Mouse (Mus musculus) MEL (cell line): ENCODE data around the gene Ociad1. TPM values are rescaled to one million over a fixed set of nuclear protein-coding genes. Genes with fewer than 3 reads are reported as not detected.

Source experiments
- DNase-seq: peaks from one replicate; pipeline ENCODE4 v3.0.0; 2011; ENCODE audit warnings: low read depth, low spot score
- H3K27ac ChIP-seq: 2 replicates; pipeline ENCODE4 v1.5.1; 2012; ENCODE audit warnings: low read depth, mild to moderate bottlenecking, control low read depth, low read length, moderate library complexity; ENCODE audit not compliant: control insufficient read depth
- H3K27me3 ChIP-seq, 2 experiments: fragments of 150-350 bp in 1 of 2; sonication (generic) in 1 of 2; 2 replicates each; pipeline ENCODE4 v1.6.1; 2012; ENCODE audit warnings: low read length in 2 of 2, mild to moderate bottlenecking in 2 of 2, improper control_type of control experiment in 1 of 2, moderate library complexity in 1 of 2; ENCODE audit not compliant: insufficient read depth in 2 of 2, control insufficient read depth in 1 of 2
- H3K36me3 ChIP-seq, 2 experiments: 2 replicates each; pipeline ENCODE4 v1.6.1; 2012 to 2014; ENCODE audit warnings: low read length in 2 of 2, improper control_type of control experiment in 1 of 2, inconsistent platforms in 1 of 2, mild to moderate bottlenecking in 1 of 2; ENCODE audit not compliant: insufficient read depth in 2 of 2, control insufficient read depth in 1 of 2
- H3K4me1 ChIP-seq, 2 experiments: fragments of 150-350 bp in 1 of 2; sonication (generic) in 1 of 2; 2 replicates each; pipeline ENCODE4 v1.6.1; 2012; ENCODE audit warnings: low read length in 2 of 2, improper control_type of control experiment in 1 of 2, mild to moderate bottlenecking in 1 of 2; ENCODE audit not compliant: insufficient read depth in 2 of 2, control insufficient read depth in 1 of 2
- H3K4me3 ChIP-seq, 2 experiments: fragments of 150-350 bp in 1 of 2; sonication (generic) in 1 of 2; 2 replicates each; pipeline ENCODE4 v1.5.1; 2012; ENCODE audit warnings: low read depth in 2 of 2, low read length in 2 of 2, mild to moderate bottlenecking in 2 of 2, moderate library complexity in 2 of 2, control low read depth in 1 of 2, improper control_type of control experiment in 1 of 2; ENCODE audit not compliant: control insufficient read depth in 1 of 2, insufficient read depth in 1 of 2
- H3K79me2 ChIP-seq: 2 replicates; pipeline ENCODE4 v1.6.1; 2012; ENCODE audit warnings: mild to moderate bottlenecking, low read length, moderate library complexity; ENCODE audit not compliant: control insufficient read depth, poor library complexity, insufficient read depth
- H3K9ac ChIP-seq: 2 replicates; pipeline ENCODE4 v1.6.1; 2012; ENCODE audit warnings: low read depth, mild to moderate bottlenecking, control low read depth, low read length, moderate library complexity; ENCODE audit not compliant: control insufficient read depth, poor library complexity, severe bottlenecking
- H3K9me3 ChIP-seq: fragments of 150-350 bp; sonication (generic); replicated peaks from 2 replicates; pipeline ENCODE4 v1.6.1; 2012; ENCODE audit warnings: mild to moderate bottlenecking, low read length, improper control_type of control experiment, moderate library complexity; ENCODE audit not compliant: insufficient read depth
- BHLHE40 ChIP-seq: IDR thresholded peaks from 2 replicates; pipeline ENCODE4 v1.6.1; 2012; ENCODE audit warnings: low read depth, mild to moderate bottlenecking, inconsistent platforms, low read length, improper control_type of control experiment, borderline replicate concordance
- CHD1 ChIP-seq: IDR thresholded peaks from 2 replicates; pipeline ENCODE4 v1.6.1; 2012; ENCODE audit warnings: low read depth, mild to moderate bottlenecking, inconsistent platforms, low read length, improper control_type of control experiment
- CHD2 ChIP-seq: IDR thresholded peaks from 2 replicates; pipeline ENCODE4 v1.6.1; 2011; ENCODE audit warnings: low read length, improper control_type of control experiment
- CTCF ChIP-seq, 3 experiments: IDR thresholded peaks in 2 of 3; conservative IDR thresholded peaks in 1 of 3; 2 replicates each; pipeline ENCODE4 v1.5.1; 2011 to 2012; ENCODE audit warnings: low read length in 3 of 3, low read depth in 2 of 3, mild to moderate bottlenecking in 2 of 3, improper control_type of control experiment in 1 of 3, inconsistent platforms in 1 of 3, mixed read lengths in 1 of 3, moderate library complexity in 1 of 3; ENCODE audit not compliant: control insufficient read depth in 1 of 3, insufficient read depth in 1 of 3, poor library complexity in 1 of 3, severe bottlenecking in 1 of 3
- ELF1 ChIP-seq: IDR thresholded peaks from 2 replicates; pipeline ENCODE4 v1.6.1; 2014; ENCODE audit warnings: low read depth, mild to moderate bottlenecking, inconsistent platforms, low read length, improper control_type of control experiment, moderate library complexity
- ETS1 ChIP-seq: IDR thresholded peaks from 2 replicates; pipeline ENCODE4 v1.6.1; 2012; ENCODE audit warnings: low read depth, mild to moderate bottlenecking, inconsistent platforms, low read length, improper control_type of control experiment, moderate library complexity
- GABPA ChIP-seq: IDR thresholded peaks from 2 replicates; pipeline ENCODE4 v1.6.1; 2012; ENCODE audit warnings: low read depth, mild to moderate bottlenecking, inconsistent platforms, low read length, improper control_type of control experiment, moderate library complexity
- GATA1 ChIP-seq: IDR thresholded peaks from 2 replicates; pipeline ENCODE4 v1.6.1; 2011; ENCODE audit warnings: low read depth, low read length, improper control_type of control experiment
- HCFC1 ChIP-seq: IDR thresholded peaks from 2 replicates; pipeline ENCODE4 v1.6.1; 2012; ENCODE audit warnings: low read depth, mild to moderate bottlenecking, inconsistent platforms, low read length, improper control_type of control experiment, moderate library complexity
- JUND ChIP-seq: IDR thresholded peaks from 2 replicates; pipeline ENCODE4 v1.6.1; 2011; ENCODE audit warnings: low read depth, mild to moderate bottlenecking, improper control_type of control experiment, low read length
- KAT2A ChIP-seq: conservative IDR thresholded peaks from 2 replicates; pipeline ENCODE4 v1.6.1; 2012; ENCODE audit warnings: low read depth, low read length, improper control_type of control experiment, inconsistent platforms
- MAFK ChIP-seq: IDR thresholded peaks from 2 replicates; pipeline ENCODE4 v1.6.1; 2011; ENCODE audit warnings: low read depth, mild to moderate bottlenecking, low read length, improper control_type of control experiment, borderline replicate concordance
- MAX ChIP-seq: IDR thresholded peaks from 2 replicates; pipeline ENCODE4 v1.6.1; 2011; ENCODE audit warnings: low read length, improper control_type of control experiment
- MAZ ChIP-seq: IDR thresholded peaks from 2 replicates; pipeline ENCODE4 v1.6.1; 2012; ENCODE audit warnings: low read depth, mild to moderate bottlenecking, inconsistent platforms, low read length, improper control_type of control experiment
- MEF2A ChIP-seq: IDR thresholded peaks from 2 replicates; pipeline ENCODE4 v1.6.1; 2014; ENCODE audit warnings: low read depth, mild to moderate bottlenecking, inconsistent platforms, low read length, improper control_type of control experiment; ENCODE audit not compliant: poor library complexity, insufficient replicate concordance, severe bottlenecking; ENCODE audit errors: extremely low read depth
- MXI1 ChIP-seq: IDR thresholded peaks from 2 replicates; pipeline ENCODE4 v1.6.1; 2011; ENCODE audit warnings: mild to moderate bottlenecking, low read depth, low read length, improper control_type of control experiment
- MYB ChIP-seq: IDR thresholded peaks from 2 replicates; pipeline ENCODE4 v1.6.1; 2011; ENCODE audit warnings: mild to moderate bottlenecking, low read depth, low read length, improper control_type of control experiment
- MYC ChIP-seq: IDR thresholded peaks from 2 replicates; pipeline ENCODE4 v1.6.1; 2011; ENCODE audit warnings: low read depth, mild to moderate bottlenecking, low read length, improper control_type of control experiment, moderate library complexity
- NELFE ChIP-seq: IDR thresholded peaks from 2 replicates; pipeline ENCODE4 v1.6.1; 2011; ENCODE audit warnings: low read depth, low read length, improper control_type of control experiment
- NRF1 ChIP-seq: IDR thresholded peaks from 2 replicates; pipeline ENCODE4 v1.6.1; 2014; ENCODE audit warnings: low read depth, mild to moderate bottlenecking, inconsistent platforms, low read length, improper control_type of control experiment, moderate library complexity; ENCODE audit not compliant: poor library complexity, insufficient read depth, severe bottlenecking
- SIN3A ChIP-seq: IDR thresholded peaks from 2 replicates; pipeline ENCODE4 v1.6.1; 2012; ENCODE audit warnings: low read length, improper control_type of control experiment, inconsistent platforms
- TAL1 ChIP-seq: IDR thresholded peaks from 2 replicates; pipeline ENCODE4 v1.6.1; 2012; ENCODE audit warnings: mild to moderate bottlenecking, inconsistent platforms, low read length, moderate library complexity, mixed read lengths
- UBTF ChIP-seq: IDR thresholded peaks from 2 replicates; pipeline ENCODE4 v1.6.1; 2012; ENCODE audit warnings: low read depth, mild to moderate bottlenecking, inconsistent platforms, low read length, improper control_type of control experiment, moderate library complexity, borderline replicate concordance; ENCODE audit not compliant: insufficient read depth
- ZNF384 ChIP-seq: IDR thresholded peaks from 2 replicates; pipeline ENCODE4 v1.6.1; 2012; ENCODE audit warnings: low read depth, mild to moderate bottlenecking, inconsistent platforms, low read length, improper control_type of control experiment
- polyA plus RNA-seq, 2 experiments: library from polyadenylated mRNA; stranded (reverse) in 1 of 2; unstranded in 1 of 2; fragments of >175 nt in 1 of 2; fragments of >200 nt in 1 of 2; gene quantifications; 2 replicates each; pipeline versions ENCODE4 v1.2.1 to v1.2.4; 2012; ENCODE audit warnings: low replicate concordance in 2 of 2, low read depth in 1 of 2; ENCODE audit not compliant: insufficient read length in 2 of 2, insufficient read depth in 1 of 2, missing spikeins in 1 of 2
- total RNA-seq: library from RNA; depleted of rRNA; stranded (reverse); fragments of 300-350 nt; gene quantifications from 2 replicates; pipeline ENCODE4 v1.2.3, GENCODE M21; 2012

The Ociad1 gene
- total and polyA plus RNA-seq, 3 experiments, result 110 to 221 TPM; not detected in 1

GRCm38 (mm10) chr5:73284046-73284445, 8.5 kb upstream of the Ociad1 start:
- H3K4me1 ChIP-seq, result peaks cover 9 to 16% of the 10 kb centered on the region in 2 experiments
- H3K4me3 ChIP-seq, result no peak overlapping the region
- no peaks in the 10 kb centered on the region for H3K27me3 ChIP-seq
- no peak overlapping the region for H3K27ac ChIP-seq
- peak; percentile 52 for DNase-seq
- H3K9ac ChIP-seq, result no peak overlapping the region
- no peaks in the 10 kb centered on the region for H3K9me3 ChIP-seq
- peaks cover 0 to 17% of the 10 kb centered on the region in 2 experiments; a peak in 2 of 4 replicates for H3K36me3 ChIP-seq
- peak; percentile 27; the same call in 1 of the 2 replicates for TF ChIP-seq ETS1
- TF ChIP-seq NELFE, result no peak
- no peak for TF ChIP-seq NRF1
- TF ChIP-seq UBTF, result no peak
- no peak for TF ChIP-seq CHD2
- no peaks in the 10 kb centered on the region for H3K79me2 ChIP-seq

GRCm38 (mm10) chr5:73285470-73285978, 7.1 kb upstream of the Ociad1 start:
- Histone ChIP-seq H3K4me3 (no peak overlapping the region), H3K9me3 (no peaks in the 10 kb centered on the region), H3K9ac (no peak overlapping the region), H3K4me1 (peaks cover 7 to 14% of the 10 kb centered on the region in 2 experiments), H3K36me3 (peaks cover 0 to 17% of the 10 kb centered on the region in 2 experiments; a peak in 2 of 4 replicates), H3K27ac (no peak overlapping the region), H3K79me2 (no peaks in the 10 kb centered on the region), H3K27me3 (no peaks in the 10 kb centered on the region)
- TF ChIP-seq ELF1, result no peak
- no peak for TF ChIP-seq KAT2A
- no peak for TF ChIP-seq MAX
- DNase-seq, result no peak

- Histone ChIP-seq H3K27ac (peak overlapping the region; percentile 45), H3K27me3 (no peaks in the 10 kb centered on the region), H3K4me1 (peaks cover 7 to 14% of the 10 kb centered on the region in 2 experiments), H3K9ac (peak overlapping the region; percentile 40; the same call in 1 of the 2 replicates), H3K36me3 (peaks cover 0 to 17% of the 10 kb centered on the region in 2 experiments; a peak in 2 of 4 replicates), H3K9me3 (no peaks in the 10 kb centered on the region), H3K79me2 (no peaks in the 10 kb centered on the region), H3K4me3 (no peak overlapping the region)
- DNase-seq, result peak; percentile 66
- TF ChIP-seq CHD1 (no peak), SIN3A (peak; percentile 65), HCFC1 (no peak), UBTF (no peak), MAX (no peak; the same call in 1 of the 2 replicates), MAFK (peak; percentile 18; the same call in 1 of the 2 replicates), MEF2A (no peak), JUND (0 out of 2 replicates have a peak, but pooled peaks have one; percentile 21), CTCF (IDR thresholded peaks at IDR 0.05 in 2 of 3, conservative IDR thresholded peaks at IDR 0.05 in 1 of 3; ENCODE audit: control insufficient read depth in 1 of 3, insufficient read depth in 1 of 3, low read depth in 2 of 3, low read length in 3 of 3, poor library complexity in 1 of 3, severe bottlenecking in 1 of 3) (no peak), MAZ (no peak), GABPA (no peak), MXI1 (peak; percentile 50), MYB (no peak), ETS1 (peak; percentile 72; the same call in 1 of the 2 replicates), GATA1 (peak; percentile 68), ZNF384 (no peak), MYC (peak; percentile 49), TAL1 (peak; percentile 38), BHLHE40 (peak; percentile 44; the same call in 1 of the 2 replicates)
These were observed 6.0 kb upstream of the Ociad1 start for GRCm38 (mm10) chr5:73286603-73287002.
